Mouse (Mus musculus) heart, embryonic 15.5 days (tissue): ENCODE data around the gene Olfr33. TPM values are rescaled to one million over a fixed set of nuclear protein-coding genes. Genes with fewer than 3 reads are reported as not detected.

Source experiments
- ATAC-seq: fragments of 200-750 bp; cut with Nextera tagmentation; replicated peaks from 2 replicates; pipeline ENCODE4 v1.8.0; 2017; ENCODE audit warnings: low read depth, moderate TSS enrichment; ENCODE audit not compliant: insufficient number of reproducible peaks, insufficient read depth, low FRiP score
- H3K27ac ChIP-seq: fragments of 300-500 bp; sonication (generic); 2 replicates; pipeline ENCODE4 v1.5.1; 2015; ENCODE audit warnings: mild to moderate bottlenecking, inconsistent platforms
- H3K27me3 ChIP-seq: fragments of 300-500 bp; sonication (generic); 2 replicates; pipeline ENCODE4 v1.6.1; 2015; ENCODE audit warnings: inconsistent platforms
- H3K36me3 ChIP-seq: fragments of 300-500 bp; sonication (generic); 2 replicates; pipeline ENCODE4 v1.6.1; 2015; ENCODE audit warnings: mild to moderate bottlenecking, inconsistent platforms
- H3K4me1 ChIP-seq: fragments of 300-500 bp; sonication (generic); replicated peaks from 2 replicates; pipeline ENCODE4 v1.6.1; 2015; ENCODE audit warnings: inconsistent platforms
- H3K4me2 ChIP-seq: fragments of 300-500 bp; sonication (generic); 2 replicates; pipeline ENCODE4 v1.6.1; 2015; ENCODE audit warnings: inconsistent platforms, mild to moderate bottlenecking, moderate library complexity
- H3K4me3 ChIP-seq: fragments of 300-500 bp; sonication (generic); 2 replicates; pipeline ENCODE4 v1.5.1; 2015; ENCODE audit warnings: mild to moderate bottlenecking, inconsistent platforms
- H3K9ac ChIP-seq: fragments of 300-500 bp; sonication (generic); 2 replicates; pipeline ENCODE4 v1.6.1; 2015; ENCODE audit warnings: mild to moderate bottlenecking, inconsistent platforms
- H3K9me3 ChIP-seq: fragments of 300-500 bp; sonication (generic); replicated peaks from 2 replicates; pipeline ENCODE4 v1.6.1; 2016; ENCODE audit warnings: inconsistent platforms
- WGBS: fragments of 180-500 bp; shearing (Covaris S2); methylation state at CpG from one replicate; pipeline ENCODE4 v1.1.7; 2015; ENCODE audit warnings: mixed read lengths; 5-methylcytosine and 5-hydroxymethylcytosine counted together
- polyA plus RNA-seq: library from polyadenylated mRNA; unstranded; fragments of >200 nt; fragmentation: Nextera tagmentation; extraction: Ambion mirVana; gene quantifications from 2 replicates; pipeline ENCODE4 v1.2.1, GENCODE M21; 2015

Gene Olfr33
- polyA plus RNA-seq, 1 experiment from 2014 or later, result not detected

- no peak overlapping the region for H3K27ac ChIP-seq
- no peak overlapping the region for H3K4me3 ChIP-seq
- H3K36me3 ChIP-seq, result no peaks in the 10 kb centered on the region
- H3K9me3 ChIP-seq, result no peaks in the 10 kb centered on the region
- no peaks in the 10 kb centered on the region for H3K27me3 ChIP-seq
- no peak overlapping the region for H3K9ac ChIP-seq
- H3K4me2 ChIP-seq, result no peak overlapping the region
- 69% methylated on average over 2 of the region's 2 CpGs for WGBS
- ATAC-seq, result no peak
- no peaks in the 10 kb centered on the region for H3K4me1 ChIP-seq
These were observed 42.6 kb downstream of the Olfr33 start for GRCm38 (mm10) chr7:102676225-102676624.

- Histone ChIP-seq H3K36me3 (no peaks in the 10 kb centered on the region), H3K27ac (no peak overlapping the region), H3K4me2 (no peak overlapping the region), H3K4me3 (no peak overlapping the region), H3K27me3 (no peaks in the 10 kb centered on the region), H3K4me1 (no peaks in the 10 kb centered on the region), H3K9me3 (no peaks in the 10 kb centered on the region), H3K9ac (no peak overlapping the region)
- no peak for ATAC-seq
- WGBS, result 30% methylated on average over 2 of the region's 2 CpGs
These were observed 53.5 kb downstream of the Olfr33 start for GRCm38 (mm10) chr7:102665378-102665777.

- H3K27me3 ChIP-seq, result no peaks in the 10 kb centered on the region
- no peaks in the 10 kb centered on the region for H3K36me3 ChIP-seq
- no peak within 1 kb of the TSS for H3K4me3 ChIP-seq
- no peak within 1 kb of the TSS for H3K9ac ChIP-seq
- H3K9me3 ChIP-seq, result no peaks in the 10 kb centered on the region
- no peak within 1 kb of the TSS for H3K27ac ChIP-seq
- 65% methylated on average over 3 of the region's 3 CpGs for WGBS
- no peaks in the 10 kb centered on the region for H3K4me1 ChIP-seq
- no peak for ATAC-seq
- H3K4me2 ChIP-seq, result no peak within 1 kb of the TSS
These were observed 54.3 kb downstream of the Olfr33 start, which contains the start of gene Olfr556 for GRCm38 (mm10) chr7:102664599-102664998. Gene Olfr556, plus strand, starts transcription at chr7:102664899.

Other genes starting within 250 kb of the Olfr33 start
- 0.29 and 0.30 TPM in 2 replicates for gene Olfr543, start 237.4 kb downstream of the Olfr33 start, polyA plus RNA-seq
- gene Olfr544, start 230.8 kb downstream of the Olfr33 start, polyA plus RNA-seq, result 0.05 TPM in 2 replicates
- gene Olfr545, start 219.5 kb downstream of the Olfr33 start, polyA plus RNA-seq, result 0.04 TPM in 1 of 2 replicates, not detected in the other
- gene Olfr547, start 184.3 kb downstream of the Olfr33 start, polyA plus RNA-seq, result not detected in 2 replicates
- gene Olfr548-ps1, start 178.2 kb downstream of the Olfr33 start, polyA plus RNA-seq, result not detected in 2 replicates
- not detected in 2 replicates for gene Olfr549, start 169.2 kb downstream of the Olfr33 start, polyA plus RNA-seq
- gene Trim21, start 153.6 kb downstream of the Olfr33 start, polyA plus RNA-seq, result 0.68 and 0.84 TPM in 2 replicates
- gene Olfr550, start 147.6 kb downstream of the Olfr33 start, polyA plus RNA-seq, result not detected in 2 replicates
- not detected in 2 replicates for gene Olfr551, start 127.2 kb downstream of the Olfr33 start, polyA plus RNA-seq
- not detected in 2 replicates for gene Olfr552, start 121.3 kb downstream of the Olfr33 start, polyA plus RNA-seq
- gene Olfr553, start 100.9 kb downstream of the Olfr33 start, polyA plus RNA-seq, result not detected in 2 replicates
- gene Olfr554, start 80.6 kb downstream of the Olfr33 start, polyA plus RNA-seq, result not detected in 2 replicates
- gene Olfr555, start 60.2 kb downstream of the Olfr33 start, polyA plus RNA-seq, result not detected in 2 replicates
- not detected in 2 replicates for gene Olfr556, start 54.2 kb downstream of the Olfr33 start, polyA plus RNA-seq
- gene Trim68, start 31.7 kb downstream of the Olfr33 start, polyA plus RNA-seq, result 11.3 and 13.6 TPM in 2 replicates
- not detected in 2 replicates for gene Olfr557, start 23.2 kb downstream of the Olfr33 start, polyA plus RNA-seq
- 0.51 and 0.74 TPM in 2 replicates for gene Olfr558, start 16.9 kb downstream of the Olfr33 start, polyA plus RNA-seq
- gene Olfr559, start 8.4 kb upstream of the Olfr33 start, polyA plus RNA-seq, result not detected in 2 replicates
- not detected in 2 replicates for gene Olfr560, start 40.3 kb upstream of the Olfr33 start, polyA plus RNA-seq
- 0.15 and 0.33 TPM in 2 replicates for gene Olfr78, start 40.4 kb upstream of the Olfr33 start, polyA plus RNA-seq
- not detected in 2 replicates for gene Olfr561, start 52.2 kb upstream of the Olfr33 start, polyA plus RNA-seq
- gene Olfr564, start 84.4 kb upstream of the Olfr33 start, polyA plus RNA-seq, result not detected in 2 replicates
- not detected in 2 replicates for gene Olfr566, start 139.7 kb upstream of the Olfr33 start, polyA plus RNA-seq
- not detected in 2 replicates for gene Olfr568, start 158.1 kb upstream of the Olfr33 start, polyA plus RNA-seq
- gene Olfr569, start 171.8 kb upstream of the Olfr33 start, polyA plus RNA-seq, result not detected in 2 replicates
- gene Olfr570, start 175.5 kb upstream of the Olfr33 start, polyA plus RNA-seq, result not detected in 2 replicates
- not detected in 2 replicates for gene Olfr571, start 198.5 kb upstream of the Olfr33 start, polyA plus RNA-seq
- gene Olfr572, start 205.3 kb upstream of the Olfr33 start, polyA plus RNA-seq, result not detected in 2 replicates
- not detected in 2 replicates for gene Olfr573-ps1, start 223.5 kb upstream of the Olfr33 start, polyA plus RNA-seq
- not detected in 2 replicates for gene Olfr574, start 229.4 kb upstream of the Olfr33 start, polyA plus RNA-seq
- gene Olfr575, start 239.7 kb upstream of the Olfr33 start, polyA plus RNA-seq, result not detected in 2 replicates
- not detected in 2 replicates for gene Olfr576, start 243.6 kb upstream of the Olfr33 start, polyA plus RNA-seq